Mouse (Mus musculus) neural tube, embryonic 13.5 days (tissue): Measurements from ENCODE around the gene Tnfrsf21. TPM values are rescaled to one million over a fixed set of nuclear protein-coding genes. Genes with fewer than 3 reads are reported as not detected.

Source experiments
- ATAC-seq: fragments of 200-750 bp; cut with Nextera tagmentation; 2 replicates; pipeline ENCODE4 v1.8.0; 2017; ENCODE audit warnings: low read depth, mild to moderate bottlenecking, moderate TSS enrichment, moderate library complexity
- H3K27ac ChIP-seq: fragments of 300-500 bp; sonication (generic); replicated peaks from 2 replicates; pipeline ENCODE4 v1.5.1; 2015; ENCODE audit warnings: moderate library complexity, mild to moderate bottlenecking, inconsistent platforms
- H3K27me3 ChIP-seq: fragments of 300-500 bp; sonication (generic); 2 replicates; pipeline ENCODE4 v1.6.1; 2015; ENCODE audit warnings: mild to moderate bottlenecking, inconsistent platforms
- H3K36me3 ChIP-seq: fragments of 300-500 bp; sonication (generic); 2 replicates; pipeline ENCODE4 v1.6.1; 2015; ENCODE audit warnings: mild to moderate bottlenecking, inconsistent platforms
- H3K4me1 ChIP-seq: fragments of 300-500 bp; sonication (generic); replicated peaks from 2 replicates; pipeline ENCODE4 v1.6.1; 2015; ENCODE audit warnings: inconsistent platforms
- H3K4me2 ChIP-seq: fragments of 300-500 bp; sonication (generic); 2 replicates; pipeline ENCODE4 v1.6.1; 2015; ENCODE audit warnings: inconsistent platforms, mild to moderate bottlenecking, moderate library complexity
- H3K4me3 ChIP-seq: fragments of 300-500 bp; sonication (generic); 2 replicates; pipeline ENCODE4 v1.5.1; 2015; ENCODE audit warnings: mild to moderate bottlenecking, inconsistent platforms
- H3K9ac ChIP-seq: fragments of 300-500 bp; sonication (generic); 2 replicates; pipeline ENCODE4 v1.6.1; 2015; ENCODE audit warnings: moderate library complexity, mild to moderate bottlenecking, inconsistent platforms
- H3K9me3 ChIP-seq: fragments of 300-500 bp; sonication (generic); 2 replicates; pipeline ENCODE4 v1.6.1; 2016; ENCODE audit warnings: inconsistent platforms
- WGBS: fragments of 180-500 bp; shearing (Covaris S2); methylation state at CpG from one replicate; pipeline ENCODE4 v1.1.7; 2015; 5-methylcytosine and 5-hydroxymethylcytosine counted together
- polyA plus RNA-seq: library from polyadenylated mRNA; unstranded; fragments of >200 nt; fragmentation: Nextera tagmentation; extraction: Ambion mirVana; gene quantifications from 2 replicates; pipeline ENCODE4 v1.2.1, GENCODE M21; 2015

Gene Tnfrsf21
- polyA plus RNA-seq, 1 experiment from 2014 or later, result 75.1 TPM

DNA sequence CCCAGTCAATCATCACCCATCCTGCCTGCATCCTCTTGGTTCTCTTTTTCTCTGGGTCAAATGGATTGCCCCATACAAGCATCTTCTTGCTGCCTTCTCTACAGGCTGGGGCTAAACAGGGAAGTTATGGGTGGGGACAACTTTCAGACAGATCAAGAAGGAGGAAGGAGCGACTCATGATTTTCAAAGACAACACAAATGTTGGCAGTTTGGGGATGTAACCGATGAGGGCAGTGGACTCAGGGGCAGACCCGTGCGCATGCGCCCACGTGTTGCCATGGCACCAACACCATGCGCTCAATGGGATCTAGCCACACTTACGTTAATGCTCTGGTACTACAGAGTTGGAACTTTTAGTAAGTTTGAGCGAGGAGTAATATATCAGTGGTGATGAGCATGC is 121.5 kb downstream of the Tnfrsf21 start:
- 94% methylated on average over 9 of the region's 9 CpGs for WGBS
- H3K4me1 ChIP-seq, result 0 out of 2 replicates have a peak, but pooled peaks cover 7% of the 10 kb centered on the region
- no peak for ATAC-seq
- no peak overlapping the region for H3K9ac ChIP-seq
- H3K27ac ChIP-seq, result no peak overlapping the region
- H3K4me2 ChIP-seq, result no peak overlapping the region
- H3K27me3 ChIP-seq, result no peaks in the 10 kb centered on the region
- H3K36me3 ChIP-seq, result no peaks in the 10 kb centered on the region
- H3K4me3 ChIP-seq, result no peak overlapping the region
- no peaks in the 10 kb centered on the region for H3K9me3 ChIP-seq

GRCm38 (mm10) chr17:43138356-43138755 is 122.0 kb downstream of the Tnfrsf21 start:
- Histone ChIP-seq H3K4me2 (no peak overlapping the region), H3K27me3 (no peaks in the 10 kb centered on the region), H3K9ac (no peak overlapping the region), H3K4me1 (0 out of 2 replicates have a peak, but pooled peaks cover 7% of the 10 kb centered on the region), H3K4me3 (no peak overlapping the region), H3K36me3 (no peaks in the 10 kb centered on the region), H3K9me3 (no peaks in the 10 kb centered on the region), H3K27ac (no peak overlapping the region)
- no peak for ATAC-seq
- WGBS, result 86% methylated on average over 7 of the region's 7 CpGs

Other genes with a start within 250 kb of the Tnfrsf21 start
- 8.5 and 8.6 TPM in 2 replicates for gene Cd2ap, start 139.9 kb upstream of the Tnfrsf21 start, polyA plus RNA-seq